Mouse (Mus musculus) adipocyte (in vitro differentiated cells): ENCODE results near the gene Mbd6.
A peak's percentile ranks its signal among the peaks of the same experiment; 100 is the strongest.

ENCODE experiments used
- DNase-seq: peaks from one replicate; pipeline ENCODE4 v3.0.0-alpha.2; 2016; ENCODE audit warnings: low spot score

The Mbd6 gene

GRCm38 (mm10) chr10:127287936-127288293, 903 bp downstream of the Mbd6 start:
- DNase-seq: peak; percentile 67

GRCm38 (mm10) chr10:127287271-127287935, 1.4 kb downstream of the Mbd6 start:
- DNase-seq: no peak

DNA sequence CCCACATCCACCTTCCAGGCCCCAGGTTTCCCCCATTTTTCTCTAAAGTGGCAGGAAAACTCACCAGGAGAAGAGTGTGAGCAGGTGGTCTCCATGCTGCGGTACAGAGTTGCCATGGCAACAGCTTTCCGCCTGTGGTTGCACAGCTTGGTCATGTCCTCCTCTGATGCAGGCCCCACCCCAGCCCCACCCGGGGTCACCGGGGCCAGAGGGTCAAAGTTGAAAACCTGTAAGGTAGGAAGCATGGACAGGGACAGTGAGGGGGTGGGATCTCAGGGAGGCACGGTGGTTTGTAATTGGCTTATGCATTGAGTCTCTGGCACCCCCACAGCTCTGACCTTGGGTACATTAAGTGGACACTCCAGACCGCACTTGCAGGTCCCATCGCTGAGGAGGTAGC, 2.1 kb downstream of the Mbd6 start:
- DNase-seq: no peak

GRCm38 (mm10) chr10:127286194-127286593, 2.6 kb downstream of the Mbd6 start:
- DNase-seq: no peak

DNA sequence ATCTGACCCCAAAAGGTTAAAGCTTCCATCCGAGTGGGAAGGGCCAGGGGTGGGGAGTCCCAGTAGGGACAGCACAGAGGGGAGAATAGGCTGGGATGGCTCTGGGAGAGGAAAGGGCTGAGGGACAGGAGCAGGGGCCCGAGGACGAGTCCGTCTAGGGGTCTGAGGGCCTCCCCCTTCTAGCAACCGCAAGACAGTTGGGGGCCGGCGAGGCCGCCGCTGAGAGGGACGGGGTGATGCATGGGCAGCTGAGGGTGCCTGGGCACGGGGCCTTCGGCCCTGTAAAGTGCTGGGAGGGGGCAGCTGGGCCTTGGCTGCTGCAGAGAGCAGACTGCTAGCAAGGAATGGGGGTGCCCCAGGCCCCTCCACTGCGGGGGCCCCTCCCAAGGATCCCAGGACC, 3.2 kb downstream of the Mbd6 start:
- no peak for DNase-seq

- DNase-seq: no peak
These were observed 3.9 kb downstream of the Mbd6 start for GRCm38 (mm10) chr10:127284724-127285500.

- no peak for DNase-seq
These were observed 4.7 kb downstream of the Mbd6 start for GRCm38 (mm10) chr10:127284105-127284622.

- DNase-seq: no peak
These were observed 6.1 kb downstream of the Mbd6 start for GRCm38 (mm10) chr10:127282620-127283215.

- no peak for DNase-seq
These were observed 7.5 kb downstream of the Mbd6 start for GRCm38 (mm10) chr10:127281316-127281715.

DNA sequence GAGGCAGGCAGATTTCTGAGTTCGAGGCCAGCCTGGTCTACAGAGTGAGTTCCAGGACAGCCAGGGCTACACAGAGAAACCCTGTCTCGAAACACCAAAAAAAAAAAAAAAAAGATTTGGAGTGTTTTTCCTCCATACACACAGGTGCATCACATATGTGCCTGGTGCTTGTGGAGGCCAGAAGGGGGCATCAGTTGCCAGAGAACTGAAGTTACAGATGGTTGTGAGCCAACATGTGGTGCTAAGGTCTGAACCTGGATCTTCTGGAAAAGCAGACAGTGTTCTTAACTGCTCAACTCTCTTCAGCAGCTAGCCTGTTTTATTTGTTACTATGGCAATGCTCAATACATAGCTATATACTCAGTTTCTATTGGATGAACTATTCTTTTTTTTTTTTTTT, 9.1 kb downstream of the Mbd6 start:
- DNase-seq: no peak

DNA sequence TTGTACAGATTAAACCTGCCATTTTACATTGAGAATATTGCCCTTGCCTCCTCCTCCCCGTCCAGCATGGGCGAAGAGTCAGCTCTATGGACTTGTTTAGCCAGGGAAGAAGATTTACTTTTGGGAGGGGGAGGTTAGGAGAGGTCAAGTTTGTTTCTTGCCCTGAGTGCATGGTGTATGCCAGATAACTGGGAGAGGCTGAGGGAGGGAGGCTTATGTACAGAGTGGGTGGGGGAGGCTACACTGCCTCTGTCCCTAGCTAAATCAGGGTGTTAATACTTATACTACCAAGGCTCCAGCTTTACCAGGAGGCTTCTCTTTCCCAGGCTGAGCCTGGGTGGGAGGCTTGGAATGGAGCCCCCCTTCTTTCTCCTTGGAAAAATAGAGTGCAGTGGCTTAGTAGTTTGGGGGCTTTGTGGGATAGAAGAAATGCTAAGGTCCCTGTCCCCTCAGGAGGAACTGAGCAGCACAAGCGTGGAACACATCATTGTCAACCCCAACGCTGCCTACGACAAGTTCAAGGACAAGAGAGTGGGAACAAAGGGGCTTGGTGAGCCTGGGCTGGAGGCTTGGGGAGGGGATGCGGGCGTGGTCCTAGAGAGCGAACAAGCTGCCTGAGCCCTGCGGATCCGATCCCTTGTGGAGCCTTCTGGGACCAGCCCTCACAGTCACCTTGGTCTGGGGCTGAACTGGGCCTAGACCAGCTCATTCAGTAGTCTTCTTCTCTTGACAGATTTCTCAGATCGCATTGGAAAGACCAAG, 14.4 kb downstream of the Mbd6 start:
- no peak for DNase-seq

- no peak for DNase-seq
These were observed 16.4 kb downstream of the Mbd6 start for GRCm38 (mm10) chr10:127272371-127272770.

DNA sequence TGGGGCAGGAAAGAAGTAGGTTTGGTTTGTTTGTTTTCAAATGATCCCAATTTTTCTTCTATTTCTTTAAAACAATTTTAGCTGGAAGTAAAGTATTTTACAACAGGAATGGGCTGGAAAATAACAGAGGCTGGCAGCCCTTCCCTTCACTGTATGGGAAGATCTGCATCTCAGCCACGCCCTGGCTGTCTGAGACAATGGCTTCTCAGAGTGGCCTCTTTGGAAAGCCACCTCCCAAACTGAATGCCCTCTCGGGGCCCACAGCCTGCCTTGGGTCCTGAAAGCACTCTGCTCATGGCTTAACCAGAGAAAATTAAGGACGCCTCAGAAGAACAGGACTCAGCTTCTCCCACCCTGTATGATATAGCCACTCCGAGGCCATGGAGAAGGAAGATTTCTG, 18.9 kb downstream of the Mbd6 start:
- DNase-seq: no peak

DNA sequence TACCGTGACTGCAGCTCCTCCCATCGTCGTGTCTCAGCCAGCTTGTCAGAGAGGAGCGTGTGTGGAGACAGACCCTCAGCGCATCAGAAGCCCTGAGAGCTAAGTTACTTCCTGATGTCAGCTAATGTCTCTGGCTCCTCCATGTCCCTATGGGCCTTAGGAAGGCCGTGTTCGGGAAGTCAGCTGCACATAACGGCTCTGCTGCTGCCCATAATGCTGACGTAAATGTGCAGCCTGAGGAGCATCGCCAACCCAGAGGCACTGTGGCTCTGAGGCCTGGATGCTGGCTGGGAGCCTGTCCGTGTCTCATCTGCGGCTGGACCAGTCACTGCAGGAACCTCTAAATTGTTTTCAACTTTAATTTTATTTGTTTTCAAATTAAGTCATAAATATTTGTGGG, 19.8 kb downstream of the Mbd6 start:
- DNase-seq: no peak

DNA sequence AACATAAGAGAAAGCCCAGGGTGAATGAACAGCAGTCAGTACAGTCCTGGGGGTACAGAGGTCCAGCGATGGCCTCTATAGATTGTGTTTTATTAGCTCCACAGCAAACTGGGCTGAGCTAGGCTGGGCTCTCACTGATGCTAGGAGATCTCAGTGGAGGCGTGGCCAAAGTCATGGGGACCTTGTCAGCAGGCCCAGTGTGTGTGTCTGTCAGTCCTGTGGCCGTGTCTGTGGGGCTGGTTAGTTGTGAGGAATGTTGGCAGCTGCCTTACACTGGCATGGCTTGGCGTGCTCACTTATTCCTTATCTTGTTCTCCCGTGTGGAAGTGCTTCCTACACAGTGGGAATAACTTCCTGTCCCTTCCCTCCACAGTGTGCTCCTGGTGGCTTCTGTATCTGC, 20.4 kb downstream of the Mbd6 start:
- peak; percentile 42 for DNase-seq

- DNase-seq: no peak
These were observed 21.5 kb downstream of the Mbd6 start for GRCm38 (mm10) chr10:127267318-127267717.

GRCm38 (mm10) chr10:127266112-127267091, 22.4 kb downstream of the Mbd6 start, which contains the start of gene Dctn2:
Dctn2 (plus strand) TSS chr10:127266368.
- DNase-seq: peak; percentile 95

- DNase-seq: peak; percentile 40
These were observed 23.1 kb downstream of the Mbd6 start for GRCm38 (mm10) chr10:127265727-127266111.

- no peak for DNase-seq
These were observed 23.8 kb downstream of the Mbd6 start for GRCm38 (mm10) chr10:127264971-127265370.

GRCm38 (mm10) chr10:127264336-127264735, 24.5 kb downstream of the Mbd6 start:
- peak; percentile 67 for DNase-seq

- DNase-seq: peak; percentile 45
These were observed 25.2 kb downstream of the Mbd6 start for GRCm38 (mm10) chr10:127263631-127264030.
